Mouse (Mus musculus) hindbrain, postnatal 0 days (tissue): ENCODE results near the gene Rbm4. TPM values are rescaled to one million over a fixed set of nuclear protein-coding genes. Genes with fewer than 3 reads are reported as not detected.
"Not testable (repeated sequence)": the region's sequence is repeated elsewhere in the genome, so short reads cannot be mapped to it uniquely, and the experiment has no call there.

Experiments used
- ATAC-seq: fragments of 200-750 bp; cut with Nextera tagmentation; 2 replicates; pipeline ENCODE4 v1.8.0; 2017; ENCODE audit warnings: mild to moderate bottlenecking, moderate TSS enrichment, moderate library complexity
- DNase-seq: peaks from one replicate; pipeline ENCODE4 v3.0.0-alpha.2; 2015; ENCODE audit warnings: low spot score
- H3K27ac ChIP-seq: fragments of 300-500 bp; sonication (generic); 2 replicates; pipeline ENCODE4 v1.5.1; 2014; ENCODE audit warnings: mild to moderate bottlenecking
- H3K27me3 ChIP-seq: fragments of 300-500 bp; sonication (generic); 2 replicates; pipeline ENCODE4 v1.6.1; 2014; ENCODE audit warnings: low read length, mixed read lengths; ENCODE audit not compliant: insufficient read depth
- H3K36me3 ChIP-seq: fragments of 300-500 bp; sonication (generic); 2 replicates; pipeline ENCODE4 v1.6.1; 2014; ENCODE audit warnings: low read length, mixed read lengths; ENCODE audit not compliant: insufficient read depth
- H3K4me1 ChIP-seq: fragments of 300-500 bp; sonication (generic); 2 replicates; pipeline ENCODE4 v1.6.1; 2014; ENCODE audit warnings: antibody characterized with exemption, low read length, mixed read lengths; ENCODE audit not compliant: insufficient read depth
- H3K4me2 ChIP-seq: fragments of 300-500 bp; sonication (generic); 2 replicates; pipeline ENCODE4 v1.6.1; 2014; ENCODE audit warnings: low read depth, mild to moderate bottlenecking, low read length, moderate library complexity, mixed read lengths
- H3K4me3 ChIP-seq: fragments of 300-500 bp; sonication (generic); 2 replicates; pipeline ENCODE4 v1.5.1; 2014; ENCODE audit warnings: low read length
- H3K9ac ChIP-seq: fragments of 300-500 bp; sonication (generic); replicated peaks from 2 replicates; pipeline ENCODE4 v1.6.1; 2014; ENCODE audit warnings: mild to moderate bottlenecking, low read length, moderate library complexity, mixed read lengths
- H3K9me3 ChIP-seq: fragments of 300-500 bp; sonication (generic); 2 replicates; pipeline ENCODE4 v1.6.1; 2016; ENCODE audit warnings: low read length, mixed read lengths
- CTCF ChIP-seq: IDR thresholded peaks from 2 replicates; pipeline ENCODE4 v1.5.1; 2016; ENCODE audit warnings: antibody characterized with exemption, control low read depth, low read depth
- WGBS: fragments of 180-500 bp; shearing (Covaris S2); extraction: QIAGEN DNeasy Blood & Tissue Kit; methylation state at CpG from one replicate; pipeline ENCODE4 v1.1.7; 2014; 5-methylcytosine and 5-hydroxymethylcytosine counted together
- polyA plus RNA-seq: library from polyadenylated mRNA; unstranded; fragments of >200 nt; fragmentation: Nextera tagmentation; extraction: Ambion mirVana; gene quantifications from 2 replicates; pipeline ENCODE4 v1.2.1, GENCODE M21; 2015
- total RNA-seq: library from RNA; depleted of rRNA; stranded (reverse); fragments of >200 nt; gene quantifications from 2 replicates; pipeline ENCODE4 v1.2.3, GENCODE M21; 2014

The Rbm4 gene
- total and polyA plus RNA-seq, 2 experiments from 2014 or later: 40.9 to 85.6 TPM

DNA sequence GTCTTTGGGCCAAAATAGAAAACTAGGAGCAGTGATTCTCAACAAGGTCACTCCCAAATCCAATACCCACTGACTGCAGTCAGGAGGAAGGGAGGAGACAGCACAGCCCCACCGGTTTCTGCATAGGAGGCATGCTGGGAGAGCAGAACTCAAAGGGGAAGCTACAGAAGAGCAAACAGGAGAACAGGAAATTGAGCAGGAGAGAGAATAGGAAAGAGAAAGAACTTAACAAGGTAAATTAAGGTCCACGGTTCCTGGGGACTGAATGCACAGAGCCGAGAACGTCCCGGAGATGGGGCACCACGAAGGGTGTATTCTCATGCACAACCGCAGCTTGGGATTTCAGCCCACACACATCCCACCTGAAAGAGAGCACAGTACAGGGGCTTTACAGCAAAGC lies 8.5 kb downstream of the Rbm4 start:
- TF ChIP-seq CTCF: no peak
- H3K4me2 ChIP-seq: no peak overlapping the region
- H3K4me1 ChIP-seq: peaks cover 3% of the 10 kb centered on the region
- H3K4me3 ChIP-seq: no peak overlapping the region
- H3K36me3 ChIP-seq: peaks cover 26% of the 10 kb centered on the region
- H3K27ac ChIP-seq: no peak overlapping the region
- 88% methylated on average over 7 of the region's 7 CpGs for WGBS
- H3K27me3 ChIP-seq: no peaks in the 10 kb centered on the region
- DNase-seq: no peak
- H3K9me3 ChIP-seq: no peaks in the 10 kb centered on the region
- no peak for ATAC-seq
- no peak overlapping the region for H3K9ac ChIP-seq

DNA sequence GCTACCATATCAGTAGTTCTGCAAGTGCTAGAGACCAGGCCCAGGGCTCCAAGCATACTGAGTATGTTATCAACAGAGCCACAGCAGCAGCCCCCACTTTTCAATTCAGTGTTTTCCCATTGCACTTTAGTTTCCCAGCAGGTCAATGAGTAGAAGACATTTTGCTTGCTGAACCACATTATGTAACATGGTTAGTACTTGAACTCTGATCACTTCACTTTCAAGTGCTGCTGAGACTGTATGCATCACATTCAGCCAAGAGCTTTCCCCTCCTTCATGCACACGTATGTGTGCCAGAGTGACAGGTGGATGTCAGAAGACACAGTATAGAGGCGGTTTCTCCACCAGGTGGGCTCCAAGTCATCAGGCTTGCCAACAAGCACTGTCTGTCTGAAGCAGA lies 10.8 kb downstream of the Rbm4 start:
- H3K9me3 ChIP-seq: no peaks in the 10 kb centered on the region
- no peaks in the 10 kb centered on the region for H3K4me1 ChIP-seq
- peaks cover 24% of the 10 kb centered on the region for H3K36me3 ChIP-seq
- no peak overlapping the region for H3K9ac ChIP-seq
- TF ChIP-seq CTCF: no peak
- DNase-seq: no peak
- no peak overlapping the region for H3K4me3 ChIP-seq
- no peaks in the 10 kb centered on the region for H3K27me3 ChIP-seq
- 82% methylated on average over 2 of the region's 2 CpGs for WGBS
- ATAC-seq: no peak
- no peak overlapping the region for H3K4me2 ChIP-seq
- H3K27ac ChIP-seq: no peak overlapping the region

DNA sequence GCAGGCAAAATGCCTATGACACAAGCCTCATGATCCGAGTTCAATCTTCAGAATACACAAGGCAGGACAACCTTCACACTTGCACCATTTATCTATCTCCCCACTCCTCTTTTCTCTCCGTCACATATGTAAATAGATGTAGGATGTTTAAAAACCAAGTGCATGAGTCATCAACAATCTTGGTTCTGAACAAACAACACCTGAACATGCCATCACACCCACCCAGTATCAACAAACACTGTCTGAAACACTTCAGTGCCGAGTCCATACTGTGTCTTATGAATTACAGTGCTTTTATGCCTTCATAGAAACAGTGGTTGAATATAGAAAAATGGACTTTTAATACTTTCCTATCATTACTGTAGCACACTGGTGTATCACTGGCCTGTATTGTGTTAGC lies 20.9 kb downstream of the Rbm4 start:
- Histone ChIP-seq H3K27ac (no peak overlapping the region), H3K27me3 (no peaks in the 10 kb centered on the region), H3K9ac (no peak overlapping the region), H3K4me3 (no peak overlapping the region), H3K4me2 (no peak overlapping the region), H3K9me3 (no peaks in the 10 kb centered on the region), H3K36me3 (peaks cover 23% of the 10 kb centered on the region), H3K4me1 (no peaks in the 10 kb centered on the region)
- no peak for TF ChIP-seq CTCF
- ATAC-seq (no peak), DNase-seq (no peak)
- 90% methylated on average over 3 of the region's 3 CpGs for WGBS

DNA sequence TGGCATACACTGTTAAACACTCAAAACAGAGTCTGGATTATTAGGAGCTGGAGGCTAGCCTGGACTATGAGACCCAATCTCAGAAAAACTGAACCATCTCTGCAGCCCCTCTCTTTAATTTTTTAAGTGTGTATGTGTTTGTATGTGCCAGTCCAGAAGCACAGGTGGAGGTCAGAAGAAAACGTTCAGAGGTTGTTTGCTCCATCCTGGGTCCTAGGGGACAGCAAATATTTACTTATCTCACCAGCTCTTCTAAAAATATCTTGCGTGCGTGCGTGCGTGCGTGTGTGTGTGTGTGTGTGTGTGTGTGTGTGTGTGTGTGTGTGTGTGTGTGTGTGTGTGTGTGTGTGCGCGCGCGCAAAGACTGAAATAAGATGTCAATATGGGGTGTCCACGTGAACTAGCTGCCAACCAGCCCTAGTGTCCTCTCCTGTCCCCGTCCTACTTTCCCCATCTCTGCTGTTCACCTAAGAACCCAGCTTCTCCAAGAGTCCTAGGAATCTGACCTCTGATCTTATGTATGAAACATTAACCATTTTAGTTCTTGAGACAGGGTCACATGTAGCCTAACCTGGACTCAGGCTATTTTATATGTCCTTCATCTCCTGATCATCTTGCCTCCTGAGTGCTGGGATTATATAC lies 26.1 kb downstream of the Rbm4 start:
- Histone ChIP-seq H3K9ac (no peak overlapping the region), H3K27me3 (no peaks in the 10 kb centered on the region), H3K4me1 (no peaks in the 10 kb centered on the region), H3K27ac (no peak overlapping the region), H3K9me3 (no peaks in the 10 kb centered on the region), H3K36me3 (peaks cover 30% of the 10 kb centered on the region), H3K4me3 (no peak overlapping the region), H3K4me2 (no peak overlapping the region)
- DNase-seq: no peak
- WGBS: 83% methylated on average over 11 of the region's 12 CpGs
- ATAC-seq: no peak
- TF ChIP-seq CTCF: no peak

DNA sequence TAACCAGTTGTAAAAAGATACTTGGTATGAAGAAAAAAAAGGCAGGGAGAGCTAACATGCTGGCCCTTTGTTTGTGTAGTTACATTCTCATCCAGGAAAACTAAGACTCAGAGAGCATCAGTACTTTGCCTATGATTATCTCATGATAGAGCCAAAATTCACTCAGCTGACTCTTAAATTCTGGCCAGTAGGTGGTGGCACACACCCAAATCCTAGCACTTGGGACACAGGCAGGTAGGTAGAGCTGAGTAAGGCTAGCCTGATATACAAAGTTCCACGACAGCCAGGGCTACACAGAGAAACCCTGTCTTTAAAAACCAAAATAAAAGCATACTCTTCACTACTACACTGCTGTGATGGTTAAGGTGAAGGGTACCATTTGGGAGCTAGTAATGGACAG lies 30.8 kb downstream of the Rbm4 start:
- peaks cover 26% of the 10 kb centered on the region; the same call in 1 of the 2 replicates for H3K36me3 ChIP-seq
- H3K4me1 ChIP-seq: peaks cover 8% of the 10 kb centered on the region; the same call in 1 of the 2 replicates
- no peak overlapping the region for H3K4me2 ChIP-seq
- no peak overlapping the region for H3K4me3 ChIP-seq
- peak; percentile 31 for DNase-seq
- no peak for ATAC-seq
- 53% methylated on average over 1 of the region's 1 CpGs for WGBS
- peak; percentile 41; the same call in 1 of the 2 replicates for TF ChIP-seq CTCF
- H3K27me3 ChIP-seq: no peaks in the 10 kb centered on the region
- no peak overlapping the region for H3K9ac ChIP-seq
- no peak overlapping the region for H3K27ac ChIP-seq
- no peaks in the 10 kb centered on the region for H3K9me3 ChIP-seq

DNA sequence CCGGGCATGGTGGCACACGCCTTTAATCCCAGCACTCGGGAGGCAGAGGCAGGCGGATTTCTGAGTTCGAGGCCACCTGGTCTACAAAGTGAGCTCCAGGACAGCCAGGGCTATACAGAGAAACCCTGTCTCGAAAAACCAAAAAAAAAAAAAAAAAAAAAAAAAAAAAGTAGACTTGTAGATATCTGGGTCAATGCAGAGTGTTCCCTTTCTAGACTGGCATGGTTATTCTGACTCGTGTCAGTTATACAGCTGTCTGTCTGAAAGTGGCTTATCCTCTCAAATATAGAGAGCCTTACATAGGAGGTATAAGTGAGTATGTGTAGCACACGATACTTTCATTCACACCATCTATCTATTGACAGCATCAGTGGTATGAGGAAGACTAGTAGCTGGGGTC lies 33.2 kb downstream of the Rbm4 start:
- peaks cover 14% of the 10 kb centered on the region; the same call in 1 of the 2 replicates for H3K36me3 ChIP-seq
- H3K9ac ChIP-seq, H3K27ac ChIP-seq, DNase-seq, H3K4me1 ChIP-seq, H3K27me3 ChIP-seq, H3K9me3 ChIP-seq, ATAC-seq, H3K4me2 ChIP-seq, H3K4me3 ChIP-seq: not testable (repeated sequence)
- WGBS: 87% methylated on average over 8 of the region's 8 CpGs

DNA sequence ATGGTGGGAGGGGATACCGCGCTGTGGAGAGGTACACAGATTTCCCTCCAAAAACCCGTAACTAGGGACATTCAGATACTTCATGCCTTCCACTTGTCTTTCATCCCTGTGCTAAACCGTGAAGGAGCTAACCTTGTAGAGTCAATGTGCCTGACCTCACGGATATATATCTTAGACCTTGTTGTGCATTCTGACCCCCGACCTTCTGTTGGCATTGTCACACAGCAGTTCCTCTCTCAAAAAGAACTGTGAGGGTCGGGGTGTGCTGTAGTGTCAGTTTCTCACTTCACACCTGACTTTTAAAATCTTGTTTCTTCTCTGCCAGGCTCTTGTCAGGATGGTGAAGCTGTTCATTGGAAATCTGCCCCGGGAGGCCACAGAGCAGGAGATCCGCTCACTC lies 36.8 kb downstream of the Rbm4 start:
- H3K27me3 ChIP-seq: no peaks in the 10 kb centered on the region
- H3K4me1 ChIP-seq: peaks cover 8% of the 10 kb centered on the region; the same call in 1 of the 2 replicates
- H3K27ac ChIP-seq: peak overlapping the region; percentile 95
- ATAC-seq (no peak), DNase-seq (no peak)
- H3K9me3 ChIP-seq: no peaks in the 10 kb centered on the region
- H3K4me2 ChIP-seq: peak overlapping the region; percentile 78
- TF ChIP-seq CTCF: no peak
- H3K9ac ChIP-seq: peak overlapping the region; percentile 75
- peak overlapping the region; percentile 76 for H3K4me3 ChIP-seq
- 0% methylated on average over 9 of the region's 9 CpGs for WGBS
- peaks cover 3% of the 10 kb centered on the region for H3K36me3 ChIP-seq
